Mouse (Mus musculus): ENCODE measurements around the gene Abhd18.
"Not testable (repeated sequence)": the region's sequence is repeated elsewhere in the genome, so short reads cannot be mapped to it uniquely, and the experiment has no call there.

DNA sequence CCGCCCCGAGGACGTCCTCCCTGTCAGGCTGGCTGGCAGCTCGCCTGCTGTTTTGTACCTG is at the start of gene Abhd18:
- TF ChIP-seq CTCF (IDR thresholded peaks at IDR 0.05; ENCODE audit: low read depth, low read length); POLR2A (IDR thresholded peaks at IDR 0.05; ENCODE audit: extremely low read depth, insufficient read depth, low read length): not testable (repeated sequence)

Measured in liver, adult 2 months (tissue).